Mouse (Mus musculus) cerebellum, adult 2 months (tissue): ENCODE measurements around the gene Ano3. TPM values are rescaled to one million over a fixed set of nuclear protein-coding genes. Genes with fewer than 3 reads are reported as not detected.

Source experiments
- DNase-seq, 2 experiments: peaks; one replicate each; pipeline ENCODE4 v3.0.0; 2021
- H3K27ac ChIP-seq: fragments of 200-500 bp; 2 replicates; pipeline ENCODE4 v1.5.1; 2012; ENCODE audit warnings: low read length, control low read depth, inconsistent platforms; ENCODE audit not compliant: insufficient read depth
- H3K27me3 ChIP-seq: fragments of 200-500 bp; 2 replicates; pipeline ENCODE4 v1.6.1; 2012; ENCODE audit warnings: inconsistent platforms, mild to moderate bottlenecking, low read length, moderate library complexity; ENCODE audit not compliant: control insufficient read depth, insufficient read depth
- H3K4me1 ChIP-seq: fragments of 200-500 bp; 2 replicates; pipeline ENCODE4 v1.6.1; 2011; ENCODE audit warnings: low read length; ENCODE audit not compliant: control insufficient read depth, insufficient read depth
- H3K4me3 ChIP-seq: fragments of 200-500 bp; replicated peaks from 2 replicates; pipeline ENCODE3; 2011; ENCODE audit warnings: mild to moderate bottlenecking, low read depth, low read length, control low read depth; ENCODE audit not compliant: insufficient read depth
- CTCF ChIP-seq: fragments of 200-500 bp; IDR thresholded peaks from 2 replicates; pipeline ENCODE4 v1.5.1; 2011; ENCODE audit warnings: low read depth, mild to moderate bottlenecking, control low read depth, low read length, moderate library complexity, borderline replicate concordance; ENCODE audit not compliant: insufficient read depth
- POLR2A ChIP-seq: fragments of 200-500 bp; IDR thresholded peaks from 2 replicates; pipeline ENCODE4 v1.6.1; 2011; ENCODE audit warnings: low read length, control low read depth, borderline replicate concordance; ENCODE audit not compliant: insufficient read depth
- WGBS: fragments of 180-500 bp; shearing (Covaris S2); methylation state at CpG from one replicate; pipeline ENCODE4 v1.1.7; 2018; 5-methylcytosine and 5-hydroxymethylcytosine counted together
- polyA plus RNA-seq: library from polyadenylated mRNA; depleted of rRNA; stranded (reverse); fragments of >200 nt; gene quantifications from 2 replicates; pipeline ENCODE4 v1.2.3, GENCODE M21; 2012

Ano3 gene
- polyA plus RNA-seq, 1 experiment = 12.1 TPM

GRCm38 (mm10) chr2:110795928-110796327 lies 154.8 kb downstream of the Ano3 start:
- 55% methylated on average over 1 of the region's 1 CpGs for WGBS
- TF ChIP-seq CTCF (no peak), POLR2A (no peak)
- H3K4me3 ChIP-seq = no peak overlapping the region
- DNase-seq = no peak
- no peaks in the 10 kb centered on the region; the same call in 1 of the 2 replicates for H3K4me1 ChIP-seq
- H3K27me3 ChIP-seq = no peaks in the 10 kb centered on the region
- no peak overlapping the region for H3K27ac ChIP-seq

GRCm38 (mm10) chr2:110795433-110795832 lies 155.3 kb downstream of the Ano3 start:
- 62% methylated on average over 3 of the region's 3 CpGs for WGBS
- TF ChIP-seq POLR2A = no peak
- no peak for TF ChIP-seq CTCF
- Histone ChIP-seq H3K4me1 (no peaks in the 10 kb centered on the region; the same call in 1 of the 2 replicates), H3K4me3 (no peak overlapping the region), H3K27ac (no peak overlapping the region), H3K27me3 (no peaks in the 10 kb centered on the region)
- no peak for DNase-seq

- DNase-seq = no peak
- H3K27me3 ChIP-seq = no peaks in the 10 kb centered on the region
- H3K4me1 ChIP-seq = no peaks in the 10 kb centered on the region
- TF ChIP-seq POLR2A (no peak), CTCF (no peak)
- no peak overlapping the region for H3K27ac ChIP-seq
- no peak overlapping the region for H3K4me3 ChIP-seq
- 58% methylated on average over 3 of the region's 3 CpGs for WGBS
Observed at GRCm38 (mm10) chr2:110787396-110787795, 163.3 kb downstream of the Ano3 start.

- 40% methylated on average over 2 of the region's 2 CpGs for WGBS
- no peak for DNase-seq
- H3K4me1 ChIP-seq = no peaks in the 10 kb centered on the region
- no peak overlapping the region for H3K4me3 ChIP-seq
- no peak for TF ChIP-seq POLR2A
- no peak for TF ChIP-seq CTCF
- H3K27me3 ChIP-seq = no peaks in the 10 kb centered on the region
- no peak overlapping the region for H3K27ac ChIP-seq
Observed at GRCm38 (mm10) chr2:110759434-110759833, 191.3 kb downstream of the Ano3 start.

- no peaks in the 10 kb centered on the region for H3K4me1 ChIP-seq
- H3K4me3 ChIP-seq = no peak overlapping the region
- no peaks in the 10 kb centered on the region for H3K27me3 ChIP-seq
- TF ChIP-seq CTCF (no peak), POLR2A (no peak)
- 83% methylated on average over 2 of the region's 2 CpGs for WGBS
- no peak overlapping the region for H3K27ac ChIP-seq
- DNase-seq = no peak
Observed at GRCm38 (mm10) chr2:110757556-110757955, 193.2 kb downstream of the Ano3 start.

- 79% methylated on average over 1 of the region's 1 CpGs for WGBS
- Histone ChIP-seq H3K27me3 (no peaks in the 10 kb centered on the region), H3K4me1 (no peaks in the 10 kb centered on the region), H3K4me3 (no peak overlapping the region), H3K27ac (no peak overlapping the region)
- DNase-seq = no peak
- TF ChIP-seq CTCF = no peak
- no peak for TF ChIP-seq POLR2A
Observed at GRCm38 (mm10) chr2:110740493-110740892, 210.2 kb downstream of the Ano3 start.

- no peak for DNase-seq
- Histone ChIP-seq H3K27ac (no peak overlapping the region), H3K27me3 (no peaks in the 10 kb centered on the region), H3K4me3 (no peak overlapping the region), H3K4me1 (no peaks in the 10 kb centered on the region)
- TF ChIP-seq POLR2A = no peak
- TF ChIP-seq CTCF = no peak
- 69% methylated on average over 1 of the region's 1 CpGs for WGBS
Observed at GRCm38 (mm10) chr2:110739781-110740180, 210.9 kb downstream of the Ano3 start.

GRCm38 (mm10) chr2:110737981-110738380 lies 212.7 kb downstream of the Ano3 start:
- TF ChIP-seq CTCF (no peak), POLR2A (no peak)
- 76% methylated on average over 2 of the region's 2 CpGs for WGBS
- no peak for DNase-seq
- H3K4me1 ChIP-seq = no peaks in the 10 kb centered on the region
- no peak overlapping the region for H3K27ac ChIP-seq
- no peak overlapping the region for H3K4me3 ChIP-seq
- no peaks in the 10 kb centered on the region for H3K27me3 ChIP-seq

- WGBS = 88% methylated on average over 4 of the region's 4 CpGs
- Histone ChIP-seq H3K27ac (no peak overlapping the region), H3K4me1 (no peaks in the 10 kb centered on the region), H3K4me3 (no peak overlapping the region), H3K27me3 (no peaks in the 10 kb centered on the region)
- DNase-seq = no peak
- TF ChIP-seq CTCF (no peak), POLR2A (no peak)
Observed at GRCm38 (mm10) chr2:110737236-110737635, 213.5 kb downstream of the Ano3 start.

GRCm38 (mm10) chr2:110726106-110726505 lies 224.6 kb downstream of the Ano3 start:
- H3K27me3 ChIP-seq = no peaks in the 10 kb centered on the region
- no peak overlapping the region for H3K4me3 ChIP-seq
- H3K4me1 ChIP-seq = peaks cover 2% of the 10 kb centered on the region; the same call in 1 of the 2 replicates
- no peak overlapping the region for H3K27ac ChIP-seq
- TF ChIP-seq CTCF (no peak), POLR2A (no peak)
- peak in 1 of 2 experiments; percentile 63 for DNase-seq
